Mouse (Mus musculus): ENCODE data around the gene Dusp16.

GRCm38 (mm10) chr6:134834585-134835251, 42.3 kb upstream of the Dusp16 start:
- TF ChIP-seq CTCF (IDR thresholded peaks at IDR 0.05; ENCODE audit: insufficient read depth, low read length), result no peak
- no peak for TF ChIP-seq POLR2A (IDR thresholded peaks at IDR 0.05; ENCODE audit: borderline replicate concordance, extremely low read depth, low read depth, low read length)

All from lung, adult 2 months (tissue).